Mouse (Mus musculus) neural tube, embryonic 10.5 days (tissue): ENCODE data around the gene Foxp1.

Experiments
- DNase-seq: peaks from one replicate; pipeline ENCODE4 v3.0.0-alpha.2; 2017; ENCODE audit warnings: low spot score; ENCODE audit errors: extremely low spot score

The Foxp1 gene

DNA sequence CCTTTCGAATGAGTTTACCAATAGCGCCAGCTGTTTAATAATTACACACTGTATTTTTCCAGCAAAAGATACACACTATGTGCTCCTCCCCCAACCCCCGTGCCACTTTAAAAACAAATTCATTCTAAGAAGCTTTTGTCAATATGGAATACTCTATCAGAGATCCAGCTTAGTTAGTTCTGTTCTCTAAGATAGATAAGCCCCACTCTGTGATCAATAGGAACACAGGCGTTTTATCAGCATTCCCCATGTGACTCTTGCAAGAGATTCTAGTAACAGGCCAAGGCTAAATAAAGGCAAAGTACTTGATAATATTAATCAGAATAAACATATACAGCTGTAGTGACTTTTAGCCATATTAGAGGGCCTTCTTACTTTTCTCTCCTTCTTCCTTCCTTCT lies 368.8 kb downstream of the Foxp1 start:
- no peak for DNase-seq

DNA sequence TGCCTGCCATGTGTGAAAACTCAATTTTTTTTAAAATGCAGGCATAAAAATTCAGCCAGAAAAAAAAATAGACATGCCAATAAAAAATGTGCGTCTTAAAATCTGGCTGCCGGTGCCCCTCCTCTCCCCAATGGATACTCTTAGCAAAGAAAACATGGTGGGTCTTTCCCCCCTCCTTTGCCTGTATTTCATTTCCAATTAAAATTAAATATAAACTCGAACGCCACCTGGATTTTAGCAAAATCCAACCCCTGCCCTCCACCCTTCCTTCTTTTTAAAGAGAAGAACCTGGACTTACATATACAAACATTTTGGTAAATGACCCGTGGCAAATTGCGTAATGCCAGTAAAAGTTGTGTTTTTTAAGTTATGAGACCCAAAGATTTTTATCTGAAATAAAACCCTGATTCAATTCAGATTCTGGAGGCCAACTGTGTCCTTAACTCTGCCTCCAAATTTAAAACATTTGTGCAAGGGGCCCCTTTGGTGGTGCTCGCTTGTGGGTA lies 376.1 kb downstream of the Foxp1 start:
- DNase-seq: no peak

DNA sequence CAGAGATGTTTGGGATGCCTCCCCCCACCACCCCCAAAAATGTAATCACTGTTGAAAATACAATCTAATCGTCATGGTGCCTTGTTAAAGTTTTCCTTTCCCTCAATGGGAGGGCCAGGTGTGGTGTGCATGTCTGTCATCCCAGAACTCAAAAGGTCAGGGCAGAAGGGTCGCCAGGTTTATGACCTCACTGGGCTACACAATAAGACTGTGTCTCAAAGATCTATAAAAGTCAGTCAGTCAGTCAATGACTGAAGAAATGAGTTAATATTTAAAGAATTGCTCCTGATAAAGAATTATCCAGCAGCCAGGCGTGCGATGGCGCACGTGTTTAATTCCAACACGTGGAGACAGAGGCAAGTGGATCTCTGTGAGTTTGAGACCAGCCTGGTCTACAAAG lies 377.5 kb downstream of the Foxp1 start:
- no peak for DNase-seq

DNA sequence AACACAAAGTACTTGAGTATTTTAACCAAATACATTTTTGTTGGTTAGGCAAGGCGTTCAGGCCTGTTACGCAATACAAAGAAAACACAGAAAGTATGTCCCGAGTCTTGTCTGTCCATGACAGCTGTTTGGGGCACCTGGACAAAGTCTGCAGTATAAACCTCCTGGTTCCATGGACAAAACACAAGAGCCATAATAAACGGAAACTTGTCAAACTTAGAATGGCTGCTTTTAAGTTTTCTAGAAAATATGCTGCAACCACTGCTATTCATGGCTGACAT lies 378.8 kb downstream of the Foxp1 start:
- no peak for DNase-seq

DNA sequence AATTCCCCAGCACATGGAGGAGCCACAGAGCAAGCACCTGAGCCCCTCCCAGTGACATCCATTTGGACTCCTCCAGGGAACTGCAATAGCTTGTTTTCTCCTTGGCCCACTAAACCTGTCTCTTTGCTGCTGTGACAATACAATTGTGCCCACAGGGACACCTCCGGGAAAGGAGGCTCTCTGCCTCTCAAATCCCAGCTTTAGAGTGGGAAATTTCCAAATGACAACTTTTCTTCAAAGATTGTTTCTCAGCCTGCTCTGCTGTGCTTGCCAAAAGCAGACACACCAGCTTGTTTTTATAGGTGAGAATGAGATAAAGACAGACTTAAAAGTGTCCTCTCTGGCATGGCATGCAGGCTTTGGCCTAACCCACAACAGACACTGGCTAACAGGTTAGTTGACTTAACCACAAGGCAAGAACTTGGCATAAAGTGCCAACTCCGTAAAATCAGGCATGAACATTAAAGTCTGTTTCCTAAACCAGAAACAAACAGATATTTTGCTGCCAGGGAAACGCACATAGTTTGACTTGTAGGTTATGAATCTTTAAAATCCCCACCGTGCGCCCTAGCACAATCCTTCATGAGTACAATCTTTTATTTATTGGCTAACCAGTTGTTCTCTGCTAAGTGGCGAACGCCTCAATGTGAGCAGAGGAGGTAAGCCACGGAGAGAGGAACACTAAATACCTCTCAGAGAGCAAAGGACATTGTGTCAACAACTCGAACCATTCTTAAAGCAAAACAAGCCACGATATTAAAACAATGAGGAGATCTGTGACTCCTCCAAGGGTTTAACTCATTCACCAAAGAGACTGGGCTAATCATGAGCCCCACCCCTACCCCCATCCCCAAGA lies 379.4 kb downstream of the Foxp1 start:
- no peak for DNase-seq

DNA sequence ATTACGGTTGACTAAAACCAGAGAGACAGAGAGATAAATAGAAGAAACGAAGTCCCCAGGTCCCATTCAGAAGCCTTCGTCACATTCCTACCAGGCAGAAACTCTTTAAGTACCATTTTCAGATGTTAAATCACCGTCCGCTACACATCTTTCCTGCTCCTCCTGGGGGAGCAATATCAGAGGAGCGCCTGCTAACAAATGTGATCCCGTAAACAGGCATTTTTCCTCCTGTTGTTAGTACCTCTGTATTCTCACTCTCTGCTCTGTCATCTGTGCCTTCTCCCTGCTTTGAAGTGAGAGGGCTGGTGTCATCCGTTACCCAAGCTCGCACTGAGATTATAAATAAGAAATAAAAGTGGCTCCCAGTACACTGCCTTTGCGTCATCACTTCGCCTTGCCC lies 384.5 kb downstream of the Foxp1 start:
- DNase-seq: no peak

DNA sequence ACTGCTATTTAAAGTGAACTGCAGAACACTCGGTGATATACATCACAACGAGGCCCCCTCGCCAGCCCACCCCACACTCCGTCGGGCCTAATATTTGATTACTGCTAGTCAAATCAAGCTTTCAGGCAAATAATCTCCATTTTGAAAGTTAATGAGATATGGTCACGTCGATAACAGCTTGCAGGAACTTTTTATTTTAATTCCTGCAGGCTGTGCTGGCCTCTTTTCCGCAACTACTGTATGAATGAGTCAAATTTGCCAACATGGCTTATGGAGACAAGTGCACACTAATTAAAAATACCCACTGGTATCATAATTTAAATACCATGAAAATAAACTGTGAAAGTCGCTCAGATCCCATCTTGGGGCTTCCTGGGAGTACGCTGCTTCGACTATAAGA lies 385.4 kb downstream of the Foxp1 start:
- no peak for DNase-seq

DNA sequence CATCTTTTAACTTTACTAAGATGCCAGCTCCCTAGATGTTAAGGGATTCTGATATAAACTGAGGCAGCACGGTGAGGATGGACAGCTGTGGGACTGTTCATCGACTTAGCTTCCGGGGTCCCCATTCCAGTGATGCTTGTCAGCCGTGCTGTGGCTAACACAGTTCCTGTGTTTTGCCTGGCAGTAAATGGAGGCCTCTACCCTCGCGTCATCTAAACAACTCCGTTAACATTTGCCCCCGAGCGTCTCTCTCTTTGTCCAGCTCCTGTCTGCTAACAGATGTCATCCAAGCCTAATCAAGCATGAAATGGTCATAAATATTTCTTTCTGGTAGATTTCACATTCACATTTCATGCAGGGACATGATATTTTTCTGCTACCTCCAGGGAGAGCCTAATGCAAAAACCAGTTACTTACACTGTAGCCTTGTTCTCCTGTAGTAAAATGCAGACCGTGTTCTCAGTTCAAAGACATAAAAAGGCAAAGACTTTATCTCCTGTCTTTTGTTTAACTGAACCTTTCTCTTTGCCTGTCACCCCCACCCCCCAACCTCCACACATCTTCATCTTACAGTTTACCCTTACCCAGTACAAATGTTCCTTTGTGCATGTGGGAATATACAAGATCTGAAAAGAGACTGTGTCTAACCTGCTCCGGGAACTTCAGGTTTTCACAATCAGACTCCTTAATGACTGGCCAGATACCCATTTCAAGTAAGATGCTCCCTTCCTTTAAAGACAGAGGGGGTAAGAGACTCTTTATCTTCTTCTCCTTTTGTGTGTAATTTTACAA lies 386.4 kb downstream of the Foxp1 start:
- DNase-seq: peak; percentile 47

DNA sequence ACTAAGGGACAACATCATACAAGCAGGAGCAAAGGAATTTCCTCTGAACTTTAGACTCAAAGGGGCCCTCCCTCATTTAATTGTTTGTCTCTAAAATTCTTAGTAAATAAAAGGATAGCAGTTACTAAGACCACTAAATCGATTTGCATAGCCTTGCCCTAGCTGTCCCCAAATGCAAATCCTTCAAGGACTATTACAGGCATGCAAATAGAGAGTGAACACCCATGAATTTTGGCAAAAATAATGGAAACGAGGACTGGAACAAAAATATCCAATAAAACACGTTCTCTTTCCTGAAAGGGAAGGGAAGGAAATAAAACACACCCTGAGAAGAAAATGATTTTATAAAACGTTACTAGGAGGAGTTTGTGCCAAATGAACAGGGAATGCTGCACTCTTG lies 390.7 kb downstream of the Foxp1 start:
- no peak for DNase-seq

DNA sequence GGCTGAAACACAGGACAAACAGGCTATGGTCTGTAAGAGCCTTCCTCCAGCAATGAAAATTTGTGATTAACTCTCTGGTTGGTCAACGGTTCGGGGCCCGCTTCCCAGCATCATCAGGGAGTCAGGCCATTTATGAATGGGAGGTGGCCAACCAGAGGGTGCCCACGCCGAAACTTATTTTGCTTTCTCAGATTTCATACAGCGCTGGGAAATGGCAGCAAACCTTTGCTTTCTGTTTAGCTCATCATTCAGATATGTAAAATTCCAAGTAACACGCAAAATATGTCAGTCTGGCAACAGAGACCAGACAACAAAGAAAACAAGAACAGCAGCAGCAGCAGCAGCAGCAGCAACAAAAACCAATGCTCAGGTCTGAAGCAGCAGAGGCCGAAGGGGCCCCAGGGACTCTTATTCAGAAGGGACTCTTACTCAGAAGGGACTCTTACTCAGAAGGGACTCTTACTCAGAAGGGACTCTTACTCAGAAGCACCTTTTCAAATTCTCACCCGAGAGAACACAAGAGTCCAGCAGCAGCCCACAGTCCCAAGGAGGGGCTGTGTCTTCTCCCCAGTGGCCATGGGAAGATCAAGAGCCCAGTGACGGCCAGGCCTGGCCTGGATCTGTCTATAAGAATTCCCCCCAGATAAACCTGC lies 391.6 kb downstream of the Foxp1 start:
- no peak for DNase-seq

DNA sequence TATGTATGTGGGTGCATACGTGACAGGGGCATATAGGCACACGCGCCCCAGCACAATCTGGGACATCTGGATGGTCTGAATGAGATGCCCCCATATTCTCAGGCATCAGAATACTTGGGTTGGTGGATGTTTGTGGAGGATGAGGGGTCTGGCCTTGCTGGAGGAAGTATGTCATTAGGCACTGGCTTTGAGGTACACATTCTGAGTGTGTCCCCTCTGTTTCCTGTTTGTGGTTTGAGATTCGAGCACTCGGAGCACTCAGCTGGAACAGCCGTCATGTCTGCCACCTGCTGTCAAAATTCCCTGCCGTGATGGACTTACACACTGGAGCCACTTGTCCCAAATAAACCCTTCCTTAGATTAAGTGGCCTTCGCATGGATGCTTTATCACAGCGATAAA lies 395.8 kb downstream of the Foxp1 start:
- no peak for DNase-seq

DNA sequence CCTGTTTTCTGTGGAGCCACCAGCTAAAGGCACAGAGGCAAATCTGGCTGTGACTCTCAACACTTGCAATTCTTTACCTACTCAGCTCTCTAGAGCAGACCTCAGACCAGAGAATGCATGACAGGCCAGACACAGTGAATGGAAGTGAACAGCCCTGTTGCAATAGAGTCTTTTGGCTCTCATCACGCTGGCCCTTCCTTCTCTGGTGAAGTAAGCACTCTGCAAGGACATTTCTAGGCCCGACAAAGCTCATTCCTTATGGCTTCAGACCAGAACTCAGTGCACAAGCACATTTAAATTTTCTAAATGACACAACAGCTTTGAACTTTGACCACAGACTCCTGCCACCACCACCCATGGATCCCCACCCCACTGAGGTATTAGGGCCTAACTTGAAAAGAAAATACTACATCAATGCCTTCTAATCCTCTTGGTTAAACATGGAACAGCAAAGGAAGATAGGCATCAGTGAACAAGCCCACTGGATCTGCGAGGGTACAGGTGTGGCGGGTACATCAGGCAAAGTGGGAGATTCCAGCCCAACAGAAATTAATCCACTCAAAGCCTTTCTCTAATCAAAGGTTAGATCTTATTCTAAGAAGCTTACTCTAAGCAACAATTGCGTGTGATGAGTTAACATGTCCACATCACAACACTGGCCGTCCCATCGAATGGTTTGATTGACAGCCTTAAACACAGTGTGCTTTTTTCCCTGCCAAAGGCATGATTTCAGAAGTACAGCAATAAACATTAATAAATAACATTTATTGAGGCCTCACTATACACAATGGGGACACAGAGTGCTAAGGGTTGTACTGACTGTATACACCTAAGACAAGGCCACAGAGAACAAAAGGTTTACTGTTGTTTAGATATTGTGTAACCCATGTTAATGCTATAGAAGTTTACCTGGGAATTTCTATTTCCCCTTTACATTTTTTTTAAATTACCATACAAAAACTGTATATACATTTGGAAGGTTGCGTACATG lies 401.4 kb downstream of the Foxp1 start:
- no peak for DNase-seq

DNA sequence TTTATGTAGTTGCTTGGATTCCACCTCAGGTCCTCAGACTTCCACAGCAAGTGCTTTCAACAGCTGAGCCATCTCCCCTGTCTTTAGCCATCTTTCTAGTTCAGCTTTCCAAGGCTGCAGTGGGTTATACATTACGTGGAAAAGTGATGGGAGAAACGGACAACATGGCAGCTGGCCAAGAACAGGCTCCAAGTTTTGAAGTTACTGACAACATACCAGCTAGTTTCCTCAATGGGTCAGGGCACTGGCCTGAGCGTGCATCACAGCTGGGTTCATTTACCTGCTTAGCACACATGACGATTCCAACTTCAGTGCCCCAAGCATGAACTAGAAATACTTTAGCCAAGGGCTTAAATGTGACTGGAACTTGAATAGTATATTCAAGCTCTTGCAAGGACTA lies 404.0 kb downstream of the Foxp1 start:
- no peak for DNase-seq

DNA sequence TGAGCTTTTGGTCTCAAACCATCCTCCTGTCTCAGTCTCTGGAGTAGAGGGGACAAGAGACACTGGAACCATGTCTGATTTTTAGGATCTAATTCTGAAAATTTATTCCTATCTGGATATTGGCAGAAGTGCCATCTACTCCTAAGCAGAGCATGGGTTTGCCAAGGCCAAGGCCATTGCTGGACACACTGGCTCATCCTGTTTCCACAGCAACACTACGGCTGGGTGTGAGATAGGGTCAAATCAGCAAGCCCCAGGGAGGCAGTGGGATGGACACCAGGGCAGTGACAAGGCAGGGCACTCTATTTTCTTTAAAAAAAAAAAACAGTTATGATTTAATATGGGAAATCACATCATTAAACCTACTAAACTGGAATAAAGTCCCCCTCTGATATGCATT lies 405.1 kb downstream of the Foxp1 start:
- no peak for DNase-seq

DNA sequence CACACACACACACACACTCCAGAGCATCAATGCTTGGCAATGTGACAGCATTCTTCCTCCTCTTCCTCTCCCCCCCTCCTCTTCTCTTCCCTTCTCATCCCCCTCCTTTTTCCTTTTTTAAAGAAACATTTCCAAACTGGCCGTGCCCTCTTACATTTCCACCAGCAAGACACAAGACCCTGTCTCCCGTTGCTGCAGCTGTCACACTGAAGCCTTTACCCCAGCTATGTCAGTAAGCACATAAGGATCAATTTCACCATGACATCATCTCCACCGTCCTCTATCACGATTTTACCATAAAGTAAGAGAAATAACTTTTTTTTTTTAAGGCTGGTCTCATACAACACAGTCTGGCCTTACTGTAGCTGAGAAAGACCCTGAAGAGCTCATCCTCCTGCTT lies 410.7 kb downstream of the Foxp1 start:
- DNase-seq: no peak

DNA sequence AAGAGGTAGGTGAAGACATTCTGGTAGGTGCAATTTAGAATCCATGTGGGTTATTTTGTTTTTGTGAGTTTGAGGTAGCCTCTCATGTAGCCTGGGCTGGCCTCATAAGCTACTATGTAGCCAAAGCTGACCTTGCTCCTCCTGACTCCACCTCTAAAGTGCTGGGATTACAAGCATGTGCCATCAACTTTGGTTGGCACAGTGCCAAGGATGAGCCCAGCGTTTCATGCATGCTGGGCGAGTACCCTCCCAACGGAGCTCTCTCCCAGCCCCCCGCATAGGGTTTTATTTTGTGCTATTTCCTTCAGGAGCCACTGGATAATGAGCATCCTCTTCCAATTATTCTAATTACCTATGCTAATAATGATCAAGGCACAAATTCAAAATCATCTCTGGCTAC lies 414.1 kb downstream of the Foxp1 start:
- DNase-seq: no peak

DNA sequence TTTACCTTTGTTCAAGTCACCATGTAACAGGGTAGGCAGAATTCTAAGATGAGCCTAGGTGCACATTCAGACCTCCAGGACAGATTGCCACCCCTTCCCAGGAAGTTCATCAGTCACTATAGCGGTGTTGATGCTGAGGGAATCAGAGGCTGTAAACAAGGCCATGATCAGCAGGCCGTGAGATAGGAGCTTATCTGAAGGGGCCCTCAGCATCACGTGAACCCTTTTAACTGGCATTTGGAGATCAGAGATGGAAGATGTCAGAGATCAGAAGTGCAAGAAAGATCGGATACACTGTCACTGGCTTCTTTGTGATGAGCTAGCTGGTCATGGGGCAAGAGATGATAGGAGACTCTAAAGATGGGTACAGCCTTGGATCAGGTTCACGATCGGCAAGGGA lies 414.8 kb downstream of the Foxp1 start:
- no peak for DNase-seq

DNA sequence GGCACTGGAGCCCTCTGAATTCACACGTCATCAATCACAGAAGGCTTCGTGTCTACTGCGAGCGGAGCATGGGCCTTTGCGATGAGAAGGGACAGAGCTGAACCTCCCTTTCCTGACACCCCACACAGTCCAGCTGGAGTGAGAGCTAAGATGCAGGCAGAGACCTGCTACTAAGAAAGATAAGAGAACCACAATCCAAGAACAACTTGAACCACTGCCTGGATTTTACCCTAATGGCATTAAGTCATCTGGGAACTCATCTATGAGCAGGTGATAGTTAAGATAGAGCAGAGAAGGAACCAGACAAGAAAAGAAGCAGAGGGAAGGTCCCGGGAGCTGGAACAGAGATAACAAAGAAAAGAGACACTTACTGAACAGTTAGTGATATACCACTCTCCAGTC lies 415.4 kb downstream of the Foxp1 start:
- no peak for DNase-seq

DNA sequence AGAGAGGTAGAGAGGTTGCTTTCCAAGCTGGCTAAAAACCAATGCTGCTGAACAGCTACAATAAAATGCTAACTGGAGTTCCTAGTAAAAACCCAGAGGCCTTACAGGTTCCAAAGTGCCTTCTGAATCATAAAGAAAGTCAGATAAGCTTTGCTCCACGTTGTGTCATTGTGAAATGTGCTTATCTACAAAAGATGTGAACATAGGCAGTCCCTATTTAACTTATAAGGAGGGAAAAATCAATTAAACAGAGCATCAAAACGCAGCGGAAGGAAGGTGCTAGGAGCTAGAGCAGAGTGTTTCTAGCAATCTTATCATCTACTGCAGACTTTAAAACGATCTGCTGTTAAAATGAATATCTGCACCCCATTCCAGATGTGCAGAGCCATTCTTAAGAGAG lies 416.5 kb downstream of the Foxp1 start:
- DNase-seq: no peak

DNA sequence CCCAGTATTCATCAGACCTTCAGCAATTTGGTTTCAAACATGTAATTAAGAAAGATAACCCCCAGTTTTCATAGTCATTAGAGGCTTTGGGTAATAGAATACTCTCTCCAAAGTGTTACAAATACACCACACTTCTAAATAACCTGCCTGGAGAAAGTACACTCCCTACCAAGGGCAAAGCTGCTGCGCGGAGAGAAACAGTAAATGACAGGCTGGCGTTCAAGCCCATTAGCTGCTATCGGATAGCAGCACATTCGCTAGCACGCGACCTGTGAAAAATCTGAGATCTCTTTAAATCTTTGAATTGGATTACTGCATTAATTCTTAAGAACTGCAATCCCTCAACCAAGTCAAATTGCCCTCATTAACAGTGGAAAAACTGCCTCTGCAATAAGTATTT lies 418.1 kb downstream of the Foxp1 start:
- DNase-seq: no peak

DNA sequence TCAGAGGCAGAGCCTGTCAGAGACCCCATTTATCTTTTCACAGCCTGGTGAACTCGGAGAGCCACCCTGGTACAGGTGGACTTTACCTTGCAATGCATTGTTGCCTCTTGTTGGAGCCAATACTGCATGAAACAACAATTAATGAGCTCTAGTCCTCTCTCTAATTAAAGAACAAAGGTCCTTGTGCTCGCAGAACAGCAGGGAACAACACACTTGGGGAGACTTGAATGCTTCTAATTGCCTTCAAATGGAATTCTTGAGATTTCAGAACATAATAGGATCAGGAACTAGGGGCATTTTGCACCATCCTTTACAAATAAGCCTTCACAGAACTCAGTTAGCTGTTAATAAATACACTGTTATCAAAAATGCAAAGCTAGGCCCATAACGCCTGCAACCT lies 418.6 kb downstream of the Foxp1 start:
- DNase-seq: no peak
